Mouse (Mus musculus) C2C12 (cell line): ENCODE measurements around the gene Cox15. TPM values are rescaled to one million over a fixed set of nuclear protein-coding genes. Genes with fewer than 3 reads are reported as not detected.
A peak's percentile ranks its signal among the peaks of the same experiment; 100 is the strongest.

Source experiments
- H3K27me3 ChIP-seq: one replicate; pipeline ENCODE4 v1.6.1; 2011; ENCODE audit not compliant: control insufficient read depth, insufficient read depth, insufficient read length
- H3K36me3 ChIP-seq: one replicate; pipeline ENCODE4 v1.6.1; 2011; ENCODE audit not compliant: control insufficient read depth, insufficient read depth
- H3K4me3 ChIP-seq: one replicate; pipeline ENCODE4 v1.5.1; 2011; ENCODE audit warnings: mild to moderate bottlenecking, control low read depth; ENCODE audit not compliant: poor library complexity, insufficient read depth, severe bottlenecking
- H3K79me2 ChIP-seq: one replicate; pipeline ENCODE4 v1.6.1; 2011; ENCODE audit not compliant: control insufficient read depth, insufficient read depth
- H3K79me3 ChIP-seq: one replicate; pipeline ENCODE4 v1.6.1; 2011; ENCODE audit warnings: low read depth, control low read depth
- H3ac ChIP-seq: one replicate; pipeline ENCODE3; 2011; ENCODE audit warnings: low read depth; ENCODE audit not compliant: control insufficient read depth, insufficient read length
- CEBPB ChIP-seq: IDR thresholded peaks from one replicate; pipeline ENCODE4 v1.6.1; 2011; ENCODE audit warnings: low read depth, mild to moderate bottlenecking, control low read depth, moderate library complexity
- CTCF ChIP-seq: IDR thresholded peaks from one replicate; pipeline ENCODE4 v1.5.1; 2011; ENCODE audit not compliant: control insufficient read depth, insufficient read depth, insufficient read length
- FOSL1 ChIP-seq: IDR thresholded peaks from one replicate; pipeline ENCODE4 v1.8.0; 2011; ENCODE audit warnings: mild to moderate bottlenecking, low read length; ENCODE audit not compliant: poor library complexity, insufficient read depth, severe bottlenecking
- MAX ChIP-seq: IDR thresholded peaks from one replicate; pipeline ENCODE4 v1.6.1; 2011; ENCODE audit warnings: mild to moderate bottlenecking, control low read depth
- MYOD1 ChIP-seq: IDR thresholded peaks from one replicate; pipeline ENCODE4 v1.6.1; 2011; ENCODE audit warnings: low read depth; ENCODE audit not compliant: control insufficient read depth, insufficient read length
- MYOG ChIP-seq: IDR thresholded peaks from one replicate; pipeline ENCODE4 v1.6.1; 2011; ENCODE audit not compliant: control insufficient read depth, insufficient read length; ENCODE audit errors: extremely low read depth
- USF1 ChIP-seq: IDR thresholded peaks from one replicate; pipeline ENCODE4 v1.6.1; 2011; ENCODE audit warnings: low read depth, mild to moderate bottlenecking, control low read depth, moderate library complexity
- polyA plus RNA-seq: library from polyadenylated mRNA; unstranded; fragments of >200 nt; fragmentation: generic; extraction: Trizol; gene quantifications from one replicate; pipeline ENCODE4 v1.2.1, GENCODE M21; 2012; ENCODE audit warnings: missing spikeins

The Cox15 gene
- polyA plus RNA-seq, 1 experiment: 6.3 TPM

GRCm38 (mm10) chr19:43689419-43690246 is 63.2 kb downstream of the Cox15 start, which contains the start of gene Entpd7:
TSS of gene Entpd7 (plus strand) at chr19:43689672.
- H3K4me3 ChIP-seq: peak within 1 kb of the TSS; percentile 85
- no peaks in the 10 kb centered on the region for H3K27me3 ChIP-seq
- H3ac ChIP-seq: peak within 1 kb of the TSS; percentile 86
- peaks cover 5% of the 10 kb centered on the region for H3K36me3 ChIP-seq
- TF ChIP-seq MAX (no peak), MYOD1 (no peak), CTCF (no peak), FOSL1 (no peak), CEBPB (no peak), USF1 (no peak), MYOG (no peak)
- peaks cover 32% of the 10 kb centered on the region for H3K79me2 ChIP-seq
- peaks cover 6% of the 10 kb centered on the region for H3K79me3 ChIP-seq

Other genes starting within 250 kb of the Cox15 start
- gene Got1, start 228.4 kb downstream of the Cox15 start, polyA plus RNA-seq: 69.8 TPM
- gene Nkx2-3, start 140.7 kb downstream of the Cox15 start, polyA plus RNA-seq: 0.02 TPM
- 23.0 TPM for gene Slc25a28, start 78.1 kb downstream of the Cox15 start, polyA plus RNA-seq
- gene Entpd7, start 63.3 kb downstream of the Cox15 start, polyA plus RNA-seq: 4.3 TPM
- gene Cutc, start within 50 bp of the Cox15 start, polyA plus RNA-seq: 5.6 TPM
- not detected for gene Abcc2, start 29.2 kb upstream of the Cox15 start, polyA plus RNA-seq
- gene Dnmbp, start 187.2 kb upstream of the Cox15 start, polyA plus RNA-seq: 8.5 TPM
- 0.09 TPM for gene Cpn1, start 233.6 kb upstream of the Cox15 start, polyA plus RNA-seq